Mouse (Mus musculus): Measurements from ENCODE around the gene Runx1.

- TF ChIP-seq CTCF (IDR thresholded peaks at IDR 0.05; ENCODE audit: low read depth, low read length) (no peak), POLR2A (IDR thresholded peaks at IDR 0.05; ENCODE audit: insufficient read depth, low read length) (no peak)
Observed at GRCm38 (mm10) chr16:92822676-92823075, 3.3 kb downstream of the Runx1 start.
